Mouse (Mus musculus): Measurements from ENCODE around the gene Spaca4.

Gene Spaca4

DNA sequence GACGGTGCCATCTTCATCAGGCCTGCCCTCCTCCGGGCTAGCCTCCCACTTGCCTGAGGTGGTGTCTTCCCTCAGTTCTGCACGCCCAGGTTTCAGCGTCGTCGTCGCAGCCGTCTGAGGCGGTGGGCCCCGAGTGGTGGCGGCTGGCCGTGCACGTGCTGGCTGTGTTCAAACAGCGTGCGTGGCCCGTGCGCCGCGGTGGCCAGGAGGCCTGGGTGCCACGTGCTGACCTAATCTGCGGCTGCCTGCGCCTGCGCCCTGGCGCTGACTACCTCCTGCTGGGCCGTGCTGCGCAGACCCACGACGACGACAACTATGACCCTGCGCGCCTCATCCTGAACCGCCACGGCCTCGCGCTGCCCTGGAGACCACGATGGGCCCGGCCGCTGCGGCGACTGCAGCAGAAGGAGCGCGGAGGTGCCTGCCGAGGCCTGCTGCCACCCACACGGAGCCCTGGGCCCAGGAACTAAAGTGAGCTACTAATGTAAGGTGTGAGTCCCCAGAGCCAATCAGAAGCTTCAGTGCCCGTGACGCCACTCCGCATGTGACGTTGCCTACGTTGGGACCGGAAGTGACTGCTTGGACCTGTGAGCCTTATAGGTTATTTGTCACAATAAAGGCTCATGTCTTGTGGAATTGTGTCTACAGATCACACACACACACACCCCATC is 31.6 kb downstream of the Spaca4 start, which contains the start of gene Sec1:
Sec1 (minus strand) TSS at position 482 of the 671 bp plus-strand sequence.
- no peak for DNase-seq

DNA sequence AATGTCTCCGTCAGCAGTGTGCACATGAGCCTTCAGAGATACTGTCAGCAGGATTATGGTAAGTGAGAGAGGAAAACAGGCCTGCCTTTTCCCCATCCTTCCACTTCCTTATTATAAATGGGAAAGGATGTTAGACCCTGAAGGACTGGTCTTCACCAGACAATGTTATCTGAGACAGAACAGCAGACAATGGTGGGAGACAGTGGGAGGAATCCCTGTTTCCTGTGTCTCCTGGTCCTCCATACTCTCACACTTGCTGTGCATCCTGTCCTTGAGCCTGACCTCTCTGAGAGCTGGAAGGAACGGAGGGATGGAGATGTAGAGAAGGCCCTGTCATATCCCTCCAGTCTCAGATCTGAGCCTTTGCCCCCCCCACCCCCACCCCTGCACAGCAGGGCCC is 33.2 kb downstream of the Spaca4 start:
- DNase-seq: no peak

DNA sequence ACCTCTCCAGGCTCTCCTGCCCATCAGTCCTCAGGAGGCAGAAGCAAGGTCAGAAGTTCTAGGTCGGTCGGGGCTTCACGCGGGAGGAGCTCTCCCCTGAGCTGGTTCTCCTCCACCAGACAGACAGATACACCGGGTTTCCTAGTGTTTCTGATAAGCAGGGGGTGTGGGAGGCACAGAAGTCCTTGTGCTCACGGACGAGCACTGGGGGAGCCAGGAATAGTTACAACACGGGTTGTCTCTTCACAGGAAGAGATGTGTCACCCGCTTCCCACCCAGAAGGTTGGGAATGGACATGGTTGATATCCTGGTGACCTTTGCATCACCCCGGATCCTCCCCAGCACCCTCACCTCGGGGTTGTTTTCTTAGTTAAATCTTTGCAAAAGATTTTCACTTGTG is 35.8 kb downstream of the Spaca4 start:
- no peak for DNase-seq

DNA sequence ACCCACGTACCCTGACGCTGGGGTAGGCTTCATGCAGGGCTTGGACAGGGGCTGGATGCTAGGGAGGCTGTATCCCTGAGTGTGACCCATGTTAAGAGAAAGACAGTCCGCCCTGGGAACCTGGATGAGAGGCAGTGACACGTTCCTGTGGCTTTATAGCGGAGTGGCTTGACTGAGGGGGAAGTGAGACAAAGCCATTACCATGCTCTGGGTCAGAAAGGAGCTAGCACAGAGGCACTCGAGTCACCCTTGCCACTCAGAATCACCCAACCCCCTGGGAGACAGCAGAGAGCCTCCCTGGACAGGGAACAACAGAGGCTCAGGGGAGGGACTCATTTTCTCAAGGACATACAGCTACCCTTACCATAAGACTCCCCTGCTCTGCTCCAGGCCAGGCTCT is 36.5 kb downstream of the Spaca4 start:
- no peak for DNase-seq

DNA sequence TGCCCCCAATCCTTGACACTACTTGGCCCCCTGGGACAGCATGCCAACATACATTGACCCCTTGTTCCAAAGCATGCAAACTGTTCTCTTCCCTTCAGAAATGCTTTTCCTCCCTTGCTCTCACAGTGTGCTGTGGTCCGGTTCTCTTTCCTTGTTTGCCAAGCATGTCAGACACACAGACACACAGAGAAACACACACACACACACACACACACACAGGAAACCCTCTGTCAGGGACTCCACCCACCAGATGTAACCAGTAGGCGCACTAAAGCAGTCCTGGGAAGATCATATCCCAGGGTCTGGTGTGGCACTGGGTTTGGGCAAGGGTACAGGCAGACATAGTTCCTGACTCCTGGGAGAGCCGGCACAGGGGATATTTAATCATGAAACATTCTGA is 38.8 kb downstream of the Spaca4 start:
- no peak for DNase-seq

DNA sequence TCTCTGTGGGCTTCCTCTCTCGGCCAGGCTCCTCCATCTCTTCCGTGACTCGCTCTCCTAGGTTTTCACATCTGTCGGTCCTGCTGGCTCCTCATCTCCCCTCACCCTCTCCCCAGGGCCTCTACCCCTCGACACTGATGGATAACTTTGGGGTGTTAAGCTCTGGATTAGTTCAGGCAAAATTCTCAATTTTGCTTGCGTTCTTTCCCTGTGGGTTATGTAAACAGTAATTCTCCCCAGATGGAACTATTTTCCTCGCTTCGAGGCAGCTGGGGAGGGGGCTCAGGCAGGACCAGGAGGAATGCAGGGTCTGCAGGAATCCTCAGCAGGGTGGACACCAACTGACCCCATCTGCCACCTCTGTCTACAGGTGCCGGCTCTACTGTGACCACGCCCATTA is 39.8 kb downstream of the Spaca4 start:
- DNase-seq: no peak

DNA sequence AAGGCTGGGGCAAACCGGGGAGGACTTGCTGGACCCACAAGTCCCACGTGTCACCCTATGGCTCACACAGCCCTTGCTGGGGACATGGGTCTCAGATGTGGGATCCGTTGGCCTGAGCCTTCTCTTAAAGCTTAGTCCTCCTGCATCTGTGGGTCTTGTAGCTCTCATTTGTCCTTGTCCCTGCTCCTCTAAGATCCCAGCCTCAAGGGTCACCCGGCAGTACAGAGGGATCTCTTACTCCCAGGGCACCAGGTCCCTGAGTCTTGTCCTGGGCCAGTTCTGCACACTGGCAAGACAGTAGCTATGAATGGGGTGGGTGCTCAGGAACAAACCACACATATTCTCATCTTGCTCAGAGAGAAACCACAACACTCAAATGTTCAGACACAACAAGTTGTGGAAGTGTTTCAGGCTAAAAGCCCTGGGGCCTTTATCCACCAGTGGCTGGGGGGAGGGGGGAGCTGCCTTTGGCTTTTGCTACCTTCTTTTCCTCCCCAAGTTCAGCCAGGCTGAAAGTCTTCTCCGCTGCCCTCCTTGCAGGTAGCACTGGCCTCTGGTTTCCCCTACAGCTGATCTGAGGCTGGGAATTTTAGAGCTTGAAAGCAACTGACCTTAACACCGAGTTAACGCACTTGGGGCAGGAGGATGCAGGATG is 42.1 kb downstream of the Spaca4 start, which contains the start of gene Ntn5:
Ntn5 (plus strand) TSS at position 627 of the 655 bp plus-strand sequence.
- no peak for DNase-seq

DNA sequence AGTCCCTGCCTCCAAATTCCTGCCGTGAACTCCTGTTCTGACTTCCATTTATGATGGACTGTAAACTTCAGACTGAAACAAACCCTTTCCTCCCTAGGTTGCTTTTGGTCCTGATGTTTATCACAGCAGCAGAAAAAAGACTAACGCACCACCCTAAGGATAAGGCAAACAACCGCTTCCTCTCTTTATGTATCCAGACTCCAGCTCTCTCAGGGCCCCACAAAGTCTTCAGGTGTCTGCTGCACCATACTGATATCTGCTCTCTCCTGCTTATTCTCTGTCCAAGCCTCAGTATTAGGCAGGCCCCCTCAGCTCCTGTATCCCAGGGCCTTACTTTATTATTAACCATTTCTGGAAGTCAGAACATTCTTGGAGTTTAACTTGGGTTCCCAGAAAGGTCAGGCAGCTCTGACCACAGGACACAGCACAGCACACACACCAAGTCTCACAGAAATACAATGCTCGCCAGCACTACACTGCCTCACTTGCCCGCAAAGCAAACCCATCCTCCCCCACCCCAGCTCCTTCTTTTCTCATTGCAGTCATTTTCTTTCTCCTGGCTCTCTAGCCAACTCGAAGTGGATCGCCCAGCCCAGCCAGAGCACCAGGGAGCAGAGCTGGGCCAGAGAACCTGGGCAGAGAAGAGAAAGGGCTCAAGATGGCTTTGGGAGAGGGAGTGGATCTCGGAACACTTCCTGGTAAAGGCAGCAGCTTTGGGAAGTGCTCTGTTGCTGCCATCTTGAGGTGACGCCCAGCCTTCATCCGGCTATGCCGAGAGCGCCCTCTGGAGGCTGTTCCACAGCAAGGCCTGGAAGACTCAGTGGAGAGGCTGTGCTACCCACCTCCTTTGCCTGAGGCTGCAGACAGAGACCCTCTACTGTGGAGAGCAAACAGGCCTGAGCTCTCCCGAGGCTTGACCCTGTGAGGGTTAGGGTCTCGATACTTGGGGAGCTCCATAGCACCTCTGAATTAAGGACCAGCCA is 43.2 kb downstream of the Spaca4 start:
- peak; percentile 92 for DNase-seq

DNA sequence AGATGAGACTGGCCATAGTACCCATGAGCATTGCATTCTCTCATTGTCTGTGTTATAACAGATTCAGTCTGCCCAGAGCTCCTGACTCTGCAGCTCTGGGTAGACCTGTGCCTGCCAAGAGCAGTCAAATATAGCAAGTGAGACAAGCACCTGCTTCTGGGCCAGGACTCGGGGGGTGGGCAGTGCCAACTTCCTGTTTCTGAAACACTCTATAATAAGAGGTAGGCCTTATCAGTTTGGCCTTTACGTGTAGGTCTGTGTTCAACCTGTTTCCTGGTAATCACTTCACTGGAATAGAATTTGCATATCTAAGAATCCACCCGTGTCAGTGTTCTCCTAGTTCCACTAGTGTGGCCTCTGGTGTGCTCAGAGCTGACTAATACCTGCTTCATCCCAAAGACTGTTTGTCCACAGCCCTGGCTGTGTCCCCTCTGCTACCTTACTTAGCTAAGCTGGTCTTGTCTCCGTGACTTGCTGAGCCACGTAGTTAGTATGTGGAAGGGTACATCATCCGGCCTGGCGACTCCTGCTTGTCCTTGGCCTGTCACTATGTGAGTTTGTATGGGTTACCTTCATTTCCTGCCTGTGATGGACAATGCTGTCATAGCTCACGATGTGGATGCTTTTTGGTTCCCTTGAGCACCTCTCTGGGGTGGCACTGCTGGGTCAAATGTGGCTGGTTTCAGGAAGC is 44.4 kb downstream of the Spaca4 start:
- no peak for DNase-seq

DNA sequence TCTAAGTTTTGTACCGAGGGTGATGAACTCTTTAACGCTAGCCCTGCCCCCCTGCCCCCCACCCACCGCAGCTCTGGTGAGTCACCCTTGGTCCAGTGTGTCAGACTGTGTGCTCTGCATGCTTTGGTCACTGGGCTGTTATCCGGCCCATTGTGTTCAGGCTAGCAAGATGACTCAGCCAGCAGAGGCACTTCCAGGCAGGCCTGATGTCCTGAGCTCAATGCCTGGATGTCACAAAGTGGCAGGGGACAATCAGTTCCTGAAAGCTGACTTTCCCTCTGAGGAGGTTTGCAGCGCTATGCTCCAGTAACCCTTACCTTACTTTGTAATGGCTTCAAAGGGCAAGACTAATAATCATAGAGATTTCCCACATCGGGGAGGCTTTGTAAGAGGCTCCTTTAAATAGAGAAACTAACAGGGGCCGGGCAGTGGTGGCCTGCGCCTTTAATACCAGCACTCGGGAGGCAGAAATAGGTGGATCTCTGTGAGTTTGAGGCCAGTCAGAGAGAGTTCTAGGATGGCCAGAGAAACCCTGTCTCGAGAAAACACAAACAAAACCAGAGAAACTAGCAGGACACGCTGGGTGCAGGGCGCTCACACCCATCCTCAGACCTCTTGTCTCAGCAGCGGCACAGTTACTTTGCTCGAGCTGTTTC is 45.5 kb downstream of the Spaca4 start:
- DNase-seq: no peak

DNA sequence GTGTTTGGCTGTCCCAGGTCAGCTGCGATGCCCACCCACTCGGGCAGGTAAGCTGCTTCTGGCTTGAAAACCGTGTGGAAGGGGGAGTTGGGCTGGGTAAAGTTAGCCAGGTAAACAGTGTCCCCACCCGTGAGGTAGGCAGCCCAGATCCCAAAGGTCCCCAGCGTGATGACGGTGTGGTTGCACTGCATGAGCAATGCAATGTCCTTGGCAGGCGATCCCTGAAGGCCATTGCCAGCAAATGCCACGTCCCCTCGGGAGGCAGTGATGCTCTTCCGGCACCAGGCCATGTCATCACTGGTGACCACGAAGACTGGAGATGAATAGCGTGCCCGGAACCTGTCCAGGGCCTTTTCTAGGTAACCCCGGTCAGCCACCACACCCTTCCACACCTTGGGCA is 47.1 kb downstream of the Spaca4 start:
- DNase-seq: no peak

DNA sequence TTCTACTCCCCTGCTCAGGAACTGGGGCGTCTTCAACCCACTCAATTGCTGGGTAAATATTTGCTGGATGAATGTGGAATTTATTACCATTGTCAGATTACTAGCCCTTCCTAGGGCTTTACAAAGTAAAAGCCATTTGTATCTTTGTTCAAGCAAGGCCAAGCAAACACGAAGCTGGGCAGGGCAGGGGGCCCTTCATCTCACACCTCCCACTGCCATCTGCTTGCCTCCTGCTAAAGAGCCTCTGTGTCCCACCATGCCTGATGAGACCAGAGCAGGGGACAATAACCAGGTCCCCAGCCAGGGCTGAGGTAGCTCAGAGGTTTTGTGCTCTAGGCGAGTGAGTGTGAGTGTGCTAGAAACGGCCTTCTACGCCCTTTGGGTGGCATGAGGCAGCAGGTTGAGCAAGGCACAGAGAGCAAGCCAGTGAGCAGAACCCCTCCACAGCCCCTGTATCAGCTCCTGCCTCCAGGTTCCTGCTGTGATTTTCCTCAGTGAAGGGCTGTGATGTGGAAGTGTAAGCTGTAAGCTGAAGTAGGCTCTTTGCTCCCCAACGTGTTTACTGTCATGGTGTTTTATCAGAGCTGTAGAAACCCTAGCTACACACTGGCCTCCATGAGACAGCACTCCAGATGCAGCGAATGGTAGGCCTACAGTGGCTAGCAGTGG is 47.9 kb downstream of the Spaca4 start:
- no peak for DNase-seq
